Mouse (Mus musculus) cerebellum, postnatal 4 days (tissue): ENCODE measurements around the gene Ahrr.
A peak's percentile ranks its signal among the peaks of the same experiment; 100 is the strongest.

Source experiments
- DNase-seq, 2 experiments: peaks; one replicate each; pipeline ENCODE4 v3.0.0; 2022; ENCODE audit warnings: low spot score in 2 of 2, mixed read lengths in 1 of 2

Ahrr gene

GRCm38 (mm10) chr13:74292167-74292566 is at the start of gene Ahrr:
Gene Ahrr (minus strand): TSS chr13:74292331.
- peak; percentile 22 to 44 for DNase-seq

- no peak for DNase-seq
These were observed 48.9 kb upstream of the Ahrr start for GRCm38 (mm10) chr13:74341036-74341435.

- DNase-seq: no peak
These were observed 37.2 kb upstream of the Ahrr start for GRCm38 (mm10) chr13:74329321-74329720.

- DNase-seq: peak; percentile 64 to 70
These were observed 25.2 kb upstream of the Ahrr start, which contains the start of gene Pdcd6 for GRCm38 (mm10) chr13:74317170-74317849. Gene Pdcd6 (minus strand): TSS chr13:74317580.

GRCm38 (mm10) chr13:74316789-74317169 is 24.6 kb upstream of the Ahrr start:
- DNase-seq: no peak

- no peak for DNase-seq
These were observed 24.3 kb upstream of the Ahrr start for GRCm38 (mm10) chr13:74316386-74316785.

GRCm38 (mm10) chr13:74314616-74315015 is 22.5 kb upstream of the Ahrr start:
- DNase-seq: no peak

GRCm38 (mm10) chr13:74305780-74306179 is 13.6 kb upstream of the Ahrr start:
- no peak for DNase-seq

GRCm38 (mm10) chr13:74305380-74305779 is 13.2 kb upstream of the Ahrr start:
- DNase-seq: no peak

- no peak for DNase-seq
These were observed 10.2 kb upstream of the Ahrr start for GRCm38 (mm10) chr13:74302050-74303037.

GRCm38 (mm10) chr13:74301607-74301984 is 9.5 kb upstream of the Ahrr start:
- DNase-seq: no peak

GRCm38 (mm10) chr13:74300925-74301606 is 8.9 kb upstream of the Ahrr start:
- peak; percentile 57 to 72 for DNase-seq

GRCm38 (mm10) chr13:74296376-74296775 is 4.2 kb upstream of the Ahrr start:
- DNase-seq: no peak

GRCm38 (mm10) chr13:74289646-74290045 is 2.5 kb downstream of the Ahrr start:
- no peak for DNase-seq

GRCm38 (mm10) chr13:74282299-74282698 is 9.8 kb downstream of the Ahrr start:
- DNase-seq: no peak

GRCm38 (mm10) chr13:74275726-74276125 is 16.4 kb downstream of the Ahrr start:
- DNase-seq: no peak

- DNase-seq: peak in 1 of 2 experiments; percentile 49
These were observed 31.7 kb downstream of the Ahrr start for GRCm38 (mm10) chr13:74260231-74260992.

GRCm38 (mm10) chr13:74259460-74260230 is 32.5 kb downstream of the Ahrr start:
- peak in 1 of 2 experiments; percentile 49 for DNase-seq

GRCm38 (mm10) chr13:74246494-74246893 is 45.6 kb downstream of the Ahrr start:
- no peak for DNase-seq

GRCm38 (mm10) chr13:74245899-74246231 is 46.3 kb downstream of the Ahrr start:
- no peak for DNase-seq
